Mouse (Mus musculus) limb, embryonic 13.5 days (tissue): Measurements from ENCODE around the gene Cfap46. TPM values are rescaled to one million over a fixed set of nuclear protein-coding genes. Genes with fewer than 3 reads are reported as not detected.

Source experiments
- ATAC-seq: fragments of 200-750 bp; cut with Nextera tagmentation; 2 replicates; pipeline ENCODE4 v1.8.0; 2017; ENCODE audit warnings: low read depth, moderate number of reproducible peaks, moderate TSS enrichment; ENCODE audit not compliant: low FRiP score
- H3K27ac ChIP-seq: fragments of 300-500 bp; sonication (generic); 2 replicates; pipeline ENCODE4 v1.5.1; 2015; ENCODE audit warnings: inconsistent platforms, mild to moderate bottlenecking, moderate library complexity
- H3K27me3 ChIP-seq: fragments of 300-500 bp; sonication (generic); 2 replicates; pipeline ENCODE4 v1.6.1; 2015; ENCODE audit warnings: mild to moderate bottlenecking, inconsistent platforms
- H3K36me3 ChIP-seq: fragments of 300-500 bp; sonication (generic); 2 replicates; pipeline ENCODE4 v1.6.1; 2015; ENCODE audit warnings: inconsistent platforms, mild to moderate bottlenecking, moderate library complexity
- H3K4me1 ChIP-seq: fragments of 300-500 bp; sonication (generic); 2 replicates; pipeline ENCODE4 v1.6.1; 2015; ENCODE audit warnings: inconsistent platforms
- H3K4me2 ChIP-seq: fragments of 300-500 bp; sonication (generic); replicated peaks from 2 replicates; pipeline ENCODE4 v1.6.1; 2015; ENCODE audit warnings: inconsistent platforms, mild to moderate bottlenecking, moderate library complexity
- H3K4me3 ChIP-seq: fragments of 300-500 bp; sonication (generic); 2 replicates; pipeline ENCODE4 v1.5.1; 2015; ENCODE audit warnings: moderate library complexity, mild to moderate bottlenecking, inconsistent platforms
- H3K9ac ChIP-seq: fragments of 300-500 bp; sonication (generic); 2 replicates; pipeline ENCODE4 v1.6.1; 2015; ENCODE audit warnings: mild to moderate bottlenecking, inconsistent platforms
- H3K9me3 ChIP-seq: fragments of 300-500 bp; sonication (generic); 2 replicates; pipeline ENCODE4 v1.6.1; 2016; ENCODE audit warnings: inconsistent platforms
- WGBS: fragments of 180-500 bp; shearing (Covaris S2); methylation state at CpG from one replicate; pipeline ENCODE4 v1.1.7; 2015; 5-methylcytosine and 5-hydroxymethylcytosine counted together
- polyA plus RNA-seq: library from polyadenylated mRNA; unstranded; fragments of >200 nt; fragmentation: Nextera tagmentation; extraction: Ambion mirVana; gene quantifications from 2 replicates; pipeline ENCODE4 v1.2.1, GENCODE M21; 2015

The Cfap46 gene
- 0.26 and 0.29 TPM in 2 replicates for polyA plus RNA-seq

DNA sequence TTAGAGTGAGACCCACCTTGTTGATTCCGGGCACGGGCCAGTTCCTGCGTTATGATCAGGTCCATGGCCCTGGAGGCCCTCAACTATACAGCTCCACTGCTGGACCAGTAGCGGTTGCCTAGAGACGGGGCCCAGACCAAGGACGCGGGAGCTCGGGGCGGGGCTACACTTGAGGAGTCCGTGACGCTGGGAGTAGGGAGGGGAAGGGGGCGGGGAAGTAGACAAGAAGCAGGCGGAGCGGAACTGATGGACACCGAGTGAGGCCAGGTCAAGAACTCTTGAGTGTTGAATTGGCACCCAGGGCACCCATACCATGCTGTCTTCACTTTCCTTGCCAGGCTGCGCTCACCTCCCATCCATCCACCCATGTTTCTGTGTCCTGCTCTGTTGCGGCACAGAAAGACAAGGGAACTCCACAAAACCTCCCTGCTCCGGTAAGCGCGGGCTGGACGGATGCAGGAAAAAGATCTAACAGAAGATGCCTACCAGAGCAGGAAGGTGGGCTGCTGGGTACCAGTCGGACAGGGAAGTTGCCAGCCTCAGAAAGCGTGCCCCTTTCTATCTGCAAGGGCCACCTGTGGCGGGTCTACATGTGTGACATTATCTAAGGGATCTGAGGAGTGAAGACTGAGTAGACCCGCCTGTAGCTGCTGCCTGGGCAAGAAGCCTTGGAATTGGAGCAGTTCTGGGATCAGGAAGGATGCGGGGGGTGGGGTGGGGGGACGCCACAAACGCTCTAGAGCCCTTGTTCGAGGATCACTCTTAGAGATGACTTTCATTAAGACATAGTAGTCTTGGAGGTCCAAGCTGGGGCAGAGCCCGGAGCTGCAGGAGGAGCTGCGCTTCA is at the start of gene Cfap46:
Gene Cfap46 (minus strand): TSS at position 112 of the 847 bp plus-strand sequence.
- Histone ChIP-seq H3K27ac (peak within 1 kb of the TSS; percentile 48; the same call in 1 of the 2 replicates), H3K4me2 (peak within 1 kb of the TSS; percentile 97), H3K4me1 (peaks cover 5% of the 10 kb centered on the region; the same call in 1 of the 2 replicates), H3K27me3 (peaks cover 2% of the 10 kb centered on the region; the same call in 1 of the 2 replicates), H3K9me3 (no peaks in the 10 kb centered on the region), H3K4me3 (peak within 1 kb of the TSS; percentile 59), H3K36me3 (no peaks in the 10 kb centered on the region), H3K9ac (peak within 1 kb of the TSS; percentile 66)
- 2% methylated on average over 31 of the region's 31 CpGs for WGBS
- ATAC-seq, result peak; percentile 90

DNA sequence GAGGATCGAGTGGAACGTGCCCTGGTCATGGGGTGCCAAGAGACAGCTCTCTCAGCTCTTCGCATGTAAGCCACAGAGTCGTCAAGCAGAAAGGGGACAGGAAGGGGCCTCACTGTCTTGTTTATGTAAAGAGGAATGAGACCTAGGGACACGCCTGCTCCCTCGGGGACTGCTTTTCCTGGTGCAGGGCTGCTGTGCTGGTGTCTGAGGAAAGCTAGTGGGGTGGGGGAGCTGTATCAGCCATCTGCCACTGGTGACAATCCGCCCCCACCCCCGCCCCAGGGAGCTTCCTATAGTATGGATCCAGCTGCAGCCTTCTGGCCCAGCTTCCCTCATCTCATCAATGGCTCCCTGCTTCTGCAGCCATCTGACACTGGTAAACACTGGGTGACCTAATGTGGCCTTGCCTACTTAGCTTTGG is 47.7 kb upstream of the Cfap46 start:
- Histone ChIP-seq H3K27ac (no peak overlapping the region), H3K36me3 (no peaks in the 10 kb centered on the region), H3K9me3 (no peaks in the 10 kb centered on the region), H3K4me3 (no peak overlapping the region), H3K27me3 (no peaks in the 10 kb centered on the region), H3K4me2 (no peak overlapping the region), H3K4me1 (no peaks in the 10 kb centered on the region), H3K9ac (no peak overlapping the region)
- ATAC-seq, result no peak
- WGBS, result 31% methylated on average over 8 of the region's 8 CpGs

DNA sequence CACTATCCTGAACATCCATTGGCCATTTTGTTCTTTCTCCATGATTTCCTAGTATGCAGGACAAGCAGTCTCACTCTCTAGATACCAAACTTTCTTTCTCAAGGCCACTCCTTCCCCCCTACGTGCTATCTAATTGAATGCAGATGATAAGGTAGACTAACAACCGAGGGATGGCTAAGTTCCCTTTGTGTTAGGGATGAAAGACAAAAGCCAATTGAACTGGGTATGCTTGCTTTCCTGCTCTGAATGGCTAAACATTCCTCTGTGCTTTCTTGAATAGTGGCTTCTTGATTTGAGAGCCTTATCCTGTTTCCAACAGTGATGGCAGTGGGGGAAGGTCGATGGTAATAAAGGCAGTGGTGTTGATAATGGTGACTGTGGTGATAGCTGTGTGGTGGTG is 43.5 kb upstream of the Cfap46 start:
- Histone ChIP-seq H3K4me2 (no peak overlapping the region), H3K27ac (no peak overlapping the region), H3K9ac (no peak overlapping the region), H3K4me1 (no peaks in the 10 kb centered on the region), H3K9me3 (no peaks in the 10 kb centered on the region), H3K36me3 (no peaks in the 10 kb centered on the region), H3K27me3 (no peaks in the 10 kb centered on the region), H3K4me3 (no peak overlapping the region)
- WGBS, result 35% methylated on average over 3 of the region's 3 CpGs
- no peak for ATAC-seq

DNA sequence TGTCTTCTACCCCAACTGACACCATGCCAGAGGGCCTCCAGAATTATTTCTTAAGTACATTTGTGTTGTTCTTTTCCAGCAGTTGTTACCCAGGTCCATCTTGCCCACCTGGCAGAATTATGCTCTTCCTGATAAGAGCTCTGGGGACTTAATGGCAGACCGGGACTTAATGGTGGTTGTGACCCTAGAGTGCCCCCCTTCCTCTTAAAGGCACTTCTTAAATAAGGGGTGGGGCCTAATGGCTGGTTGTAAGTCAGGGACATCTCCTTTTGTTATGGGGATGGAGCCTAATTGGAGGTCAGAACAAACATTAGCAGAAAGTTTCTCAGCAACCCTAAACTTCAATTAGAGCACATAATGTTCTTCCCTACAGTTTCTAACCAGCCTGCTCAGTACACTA is 42.0 kb upstream of the Cfap46 start:
- H3K36me3 ChIP-seq, result no peaks in the 10 kb centered on the region
- WGBS, result 20% methylated on average over 1 of the region's 1 CpGs
- H3K27ac ChIP-seq, result no peak overlapping the region
- no peak overlapping the region for H3K9ac ChIP-seq
- H3K4me1 ChIP-seq, result no peaks in the 10 kb centered on the region
- H3K4me3 ChIP-seq, result no peak overlapping the region
- H3K27me3 ChIP-seq, result no peaks in the 10 kb centered on the region
- no peaks in the 10 kb centered on the region for H3K9me3 ChIP-seq
- no peak for ATAC-seq
- H3K4me2 ChIP-seq, result no peak overlapping the region

DNA sequence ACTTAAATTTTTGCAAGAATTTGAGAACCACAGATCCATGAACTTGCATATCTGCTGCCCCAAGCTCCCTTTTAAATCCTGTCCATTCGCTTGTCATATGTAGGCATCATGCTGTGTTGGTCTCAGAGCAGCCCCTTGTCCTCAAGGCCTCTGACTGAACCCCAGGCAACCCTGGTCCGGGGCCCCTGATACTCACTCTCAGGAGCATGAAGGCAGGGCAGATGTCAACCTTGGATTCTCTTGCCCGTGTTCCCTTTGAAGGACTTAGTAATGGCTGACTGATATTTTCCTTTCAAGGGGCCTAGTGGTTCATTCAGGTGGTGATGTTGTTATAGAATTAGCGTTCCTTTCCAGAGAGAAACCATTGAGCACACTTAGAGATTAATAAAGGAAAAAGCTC is 40.4 kb upstream of the Cfap46 start:
- H3K4me1 ChIP-seq, result no peaks in the 10 kb centered on the region
- no peaks in the 10 kb centered on the region for H3K36me3 ChIP-seq
- H3K27me3 ChIP-seq, result no peaks in the 10 kb centered on the region
- no peak overlapping the region for H3K4me3 ChIP-seq
- H3K27ac ChIP-seq, result no peak overlapping the region
- 85% methylated on average over 4 of the region's 4 CpGs for WGBS
- ATAC-seq, result no peak
- H3K4me2 ChIP-seq, result no peak overlapping the region
- H3K9me3 ChIP-seq, result no peaks in the 10 kb centered on the region
- no peak overlapping the region for H3K9ac ChIP-seq

DNA sequence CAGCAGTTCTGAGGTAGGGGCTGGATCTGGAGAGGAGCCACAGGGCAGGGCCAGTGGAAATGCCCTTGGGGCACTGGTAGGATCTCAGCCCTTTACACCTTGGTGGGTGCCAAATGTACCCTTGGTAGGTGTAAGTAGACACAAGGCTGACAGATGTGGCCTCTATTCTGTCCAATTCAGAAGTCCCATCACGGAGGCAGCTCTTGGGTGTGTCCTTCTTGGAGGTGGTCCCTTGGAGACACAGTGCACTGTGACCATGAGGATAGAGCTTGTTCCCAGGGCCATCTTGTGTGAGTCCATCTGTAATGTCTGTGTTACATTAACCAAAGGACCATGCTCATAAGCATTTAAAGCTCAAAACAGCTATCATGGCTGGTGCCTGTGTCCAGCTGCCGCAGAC is 37.6 kb upstream of the Cfap46 start:
- no peaks in the 10 kb centered on the region for H3K36me3 ChIP-seq
- H3K27ac ChIP-seq, result no peak overlapping the region
- H3K4me1 ChIP-seq, result no peaks in the 10 kb centered on the region
- H3K9ac ChIP-seq, result no peak overlapping the region
- H3K9me3 ChIP-seq, result no peaks in the 10 kb centered on the region
- H3K27me3 ChIP-seq, result no peaks in the 10 kb centered on the region
- no peak for ATAC-seq
- WGBS, result 89% methylated on average over 2 of the region's 2 CpGs
- no peak overlapping the region for H3K4me2 ChIP-seq
- no peak overlapping the region for H3K4me3 ChIP-seq

DNA sequence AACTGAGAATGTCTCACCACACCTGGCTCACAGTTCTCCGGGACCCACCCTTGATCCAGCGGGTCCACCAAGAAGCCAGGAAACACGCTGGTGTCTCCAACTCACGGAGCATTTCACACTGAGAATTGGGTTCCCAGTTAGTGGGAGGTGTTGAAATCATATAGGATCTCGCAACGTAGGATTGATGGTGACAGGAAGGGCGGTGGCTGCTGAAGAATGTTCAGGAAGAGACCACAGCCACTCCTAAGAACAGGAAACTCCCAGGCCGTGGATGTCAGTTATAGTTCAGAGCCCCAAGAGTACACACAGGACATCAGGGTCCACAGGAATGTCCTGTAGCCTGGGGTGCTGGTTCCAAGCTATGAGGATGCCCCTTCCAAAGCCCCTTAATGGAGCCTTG is 34.2 kb upstream of the Cfap46 start:
- Histone ChIP-seq H3K4me3 (no peak overlapping the region), H3K4me2 (no peak overlapping the region), H3K4me1 (no peaks in the 10 kb centered on the region), H3K36me3 (no peaks in the 10 kb centered on the region), H3K9ac (no peak overlapping the region), H3K27me3 (no peaks in the 10 kb centered on the region), H3K27ac (no peak overlapping the region), H3K9me3 (no peaks in the 10 kb centered on the region)
- WGBS, result 83% methylated on average over 8 of the region's 8 CpGs
- ATAC-seq, result no peak

DNA sequence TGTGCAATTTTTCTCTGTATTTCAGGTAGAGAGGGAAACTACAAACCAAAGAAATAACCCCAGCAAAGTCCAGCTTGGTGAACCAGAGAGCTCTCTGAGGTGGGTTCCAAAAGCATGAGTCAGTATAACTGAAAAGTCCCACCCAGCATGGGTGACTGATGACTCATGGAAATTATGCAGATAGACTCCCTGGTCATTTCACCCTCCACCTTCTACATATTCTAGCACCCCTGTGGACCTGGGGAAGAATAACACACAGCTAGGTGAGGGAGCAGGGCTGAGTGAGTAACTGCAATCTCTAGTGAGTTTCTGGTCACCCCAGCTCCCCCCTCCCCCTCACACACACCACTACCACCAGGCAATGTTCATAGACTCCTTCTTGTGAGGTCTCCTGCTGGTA is 28.2 kb upstream of the Cfap46 start:
- ATAC-seq, result no peak
- H3K4me2 ChIP-seq, result no peak overlapping the region
- H3K9me3 ChIP-seq, result no peaks in the 10 kb centered on the region
- no peak overlapping the region for H3K9ac ChIP-seq
- no peaks in the 10 kb centered on the region for H3K36me3 ChIP-seq
- peaks cover 10% of the 10 kb centered on the region; the same call in 1 of the 2 replicates for H3K27me3 ChIP-seq
- H3K4me3 ChIP-seq, result no peak overlapping the region
- H3K27ac ChIP-seq, result no peak overlapping the region
- H3K4me1 ChIP-seq, result no peaks in the 10 kb centered on the region

DNA sequence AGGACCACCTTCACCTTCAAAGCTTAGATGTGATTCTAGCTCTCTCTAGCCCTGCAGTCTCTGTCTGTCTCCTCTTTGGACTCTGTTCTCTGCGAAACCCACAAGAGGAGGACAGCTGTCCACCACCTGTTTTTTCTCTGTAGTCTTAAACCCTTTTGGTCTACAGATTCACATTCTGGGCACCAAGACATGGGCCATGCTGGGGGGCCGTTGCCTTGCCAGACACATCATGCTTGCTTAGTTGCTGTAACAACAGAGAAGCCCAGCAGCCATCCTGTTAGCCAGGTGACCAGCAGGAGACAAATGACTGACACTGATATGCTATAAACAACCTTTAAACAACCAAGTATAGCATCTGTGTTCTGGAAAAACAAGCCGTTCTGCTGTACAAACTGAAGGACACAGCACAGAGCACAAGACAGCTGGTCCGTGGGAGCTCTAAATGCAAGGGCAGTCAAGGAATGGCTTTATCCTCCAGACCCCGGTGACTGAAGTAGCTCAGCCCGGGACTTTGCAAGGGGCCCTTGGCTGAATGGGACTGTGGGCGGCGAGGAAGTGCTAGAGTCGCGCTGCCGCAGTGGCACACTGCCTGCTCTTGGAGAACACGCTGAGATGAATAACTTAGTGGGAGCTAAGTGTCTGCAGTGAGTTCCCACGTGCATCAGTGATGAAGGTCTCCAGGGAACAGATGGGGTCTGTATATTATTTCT is 22.9 kb upstream of the Cfap46 start:
- H3K4me3 ChIP-seq, result no peak overlapping the region
- ATAC-seq, result 0 out of 2 replicates have a peak, but pooled peaks have one; percentile 36
- no peaks in the 10 kb centered on the region for H3K36me3 ChIP-seq
- no peak overlapping the region for H3K4me2 ChIP-seq
- no peak overlapping the region for H3K27ac ChIP-seq
- H3K4me1 ChIP-seq, result no peaks in the 10 kb centered on the region
- no peak overlapping the region for H3K9ac ChIP-seq
- H3K27me3 ChIP-seq, result peaks cover 17% of the 10 kb centered on the region; the same call in 1 of the 2 replicates
- H3K9me3 ChIP-seq, result no peaks in the 10 kb centered on the region
- 51% methylated on average over 13 of the region's 13 CpGs for WGBS

DNA sequence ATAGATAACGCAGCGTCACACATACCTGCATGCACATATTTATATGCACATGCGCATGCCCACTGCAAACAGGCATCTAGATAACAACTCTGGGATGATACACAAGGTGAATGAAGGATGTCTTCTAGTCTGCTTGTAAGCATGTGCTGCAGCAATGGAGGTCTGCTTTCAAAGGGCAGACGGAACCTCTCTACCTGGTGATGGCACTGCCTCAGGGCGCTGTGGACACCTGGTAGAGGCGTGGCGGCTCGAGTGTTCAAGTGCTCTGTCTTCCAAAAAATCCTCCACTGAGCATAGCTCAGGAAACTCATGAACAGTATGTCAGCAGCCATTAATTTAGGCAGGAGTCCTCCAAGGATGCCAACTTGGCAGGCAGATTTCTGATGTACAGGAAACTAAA is 22.2 kb upstream of the Cfap46 start:
- WGBS, result 93% methylated on average over 8 of the region's 8 CpGs
- Histone ChIP-seq H3K4me1 (no peaks in the 10 kb centered on the region), H3K27me3 (peaks cover 17% of the 10 kb centered on the region; the same call in 1 of the 2 replicates)

DNA sequence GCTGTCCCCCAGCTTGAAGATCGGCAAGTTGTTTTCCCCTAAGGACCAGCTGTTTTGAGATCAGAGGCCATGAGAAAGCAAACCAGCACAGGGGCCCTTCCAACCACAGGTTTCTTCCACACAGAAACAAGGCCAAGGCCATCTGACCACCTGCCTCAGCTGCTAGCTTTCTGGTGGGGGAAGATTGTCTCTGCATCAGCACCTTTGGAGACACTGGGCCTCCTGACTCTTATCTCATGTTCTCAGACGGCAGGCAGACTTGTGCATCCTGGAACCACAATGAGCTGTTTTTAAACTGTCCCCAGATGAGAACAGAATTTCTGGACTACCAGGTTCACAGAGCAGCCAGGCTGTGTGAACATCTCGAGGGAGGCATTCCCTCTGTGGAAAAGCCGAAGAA is 21.5 kb upstream of the Cfap46 start:
- H3K4me1 ChIP-seq, result no peaks in the 10 kb centered on the region

More for the DNA sequence above, 22.2 kb upstream of the Cfap46 start:
- no peak for ATAC-seq
- H3K4me2 ChIP-seq, result no peak overlapping the region
- H3K27ac ChIP-seq, result no peak overlapping the region
- no peak overlapping the region for H3K4me3 ChIP-seq
- H3K9me3 ChIP-seq, result no peaks in the 10 kb centered on the region
- no peaks in the 10 kb centered on the region for H3K36me3 ChIP-seq
- H3K9ac ChIP-seq, result no peak overlapping the region

DNA sequence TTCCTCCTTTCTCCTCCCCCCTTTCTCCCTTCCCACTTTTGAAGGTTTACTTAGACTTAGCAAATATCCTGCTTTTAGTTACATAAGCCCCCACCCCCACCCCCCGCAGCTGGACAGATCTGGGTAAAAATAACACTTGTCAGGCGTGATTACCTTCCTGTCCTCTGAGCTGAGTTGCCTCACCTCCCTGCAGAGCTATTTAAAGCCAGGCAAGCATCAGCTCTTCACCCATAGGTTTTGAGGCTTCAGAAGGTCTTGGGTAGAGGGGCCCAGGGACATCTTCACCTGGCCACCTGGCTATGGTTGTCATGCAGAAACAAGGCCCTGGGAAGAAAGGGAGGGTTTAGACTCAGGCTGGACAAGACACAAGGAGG is 20.2 kb upstream of the Cfap46 start:
- 18% methylated on average over 2 of the region's 2 CpGs for WGBS
- no peaks in the 10 kb centered on the region for H3K36me3 ChIP-seq
- no peaks in the 10 kb centered on the region for H3K9me3 ChIP-seq
- no peak overlapping the region for H3K4me2 ChIP-seq
- H3K27me3 ChIP-seq, result peaks cover 14% of the 10 kb centered on the region; the same call in 1 of the 2 replicates
- ATAC-seq, result no peak
- no peak overlapping the region for H3K4me3 ChIP-seq
- no peak overlapping the region for H3K27ac ChIP-seq
- H3K9ac ChIP-seq, result no peak overlapping the region
- no peaks in the 10 kb centered on the region for H3K4me1 ChIP-seq

More for the DNA sequence above, 21.5 kb upstream of the Cfap46 start:
- Histone ChIP-seq H3K27ac (no peak overlapping the region), H3K4me2 (no peak overlapping the region), H3K4me3 (no peak overlapping the region), H3K27me3 (peaks cover 17% of the 10 kb centered on the region; the same call in 1 of the 2 replicates), H3K36me3 (no peaks in the 10 kb centered on the region), H3K9ac (no peak overlapping the region), H3K9me3 (no peaks in the 10 kb centered on the region)
- no peak for ATAC-seq
- WGBS, result 61% methylated on average over 4 of the region's 4 CpGs
